Mouse (Mus musculus) heart, embryonic 14.5 days (tissue): ENCODE measurements around the gene Nhsl1. TPM values are rescaled to one million over a fixed set of nuclear protein-coding genes. Genes with fewer than 3 reads are reported as not detected.

Experiments
- ATAC-seq: fragments of 200-750 bp; cut with Nextera tagmentation; 2 replicates; pipeline ENCODE4 v1.8.0; 2017; ENCODE audit warnings: low read depth, moderate TSS enrichment; ENCODE audit not compliant: insufficient number of reproducible peaks, insufficient read depth, low FRiP score
- H3K27ac ChIP-seq, 2 experiments: fragments of 200-500 bp in 1 of 2; fragments of 300-500 bp in 1 of 2; sonication (generic) in 1 of 2; replicated peaks in 1 of 2; 2 replicates each; pipeline ENCODE4 v1.5.1; 2012 to 2014; ENCODE audit warnings: low read depth in 2 of 2, low read length in 2 of 2, control low read depth in 1 of 2, mild to moderate bottlenecking in 1 of 2, mixed read lengths in 1 of 2; ENCODE audit not compliant: control insufficient read depth in 1 of 2, insufficient read depth in 1 of 2
- H3K27me3 ChIP-seq: fragments of 300-500 bp; sonication (generic); 2 replicates; pipeline ENCODE4 v1.6.1; 2014; ENCODE audit warnings: mild to moderate bottlenecking, low read length, control low read depth; ENCODE audit not compliant: control insufficient read depth, insufficient read depth
- H3K36me3 ChIP-seq: fragments of 300-500 bp; sonication (generic); 2 replicates; pipeline ENCODE4 v1.6.1; 2014; ENCODE audit warnings: mild to moderate bottlenecking, control low read depth, low read length, mixed read lengths; ENCODE audit not compliant: control insufficient read depth, insufficient read depth
- H3K4me1 ChIP-seq, 2 experiments: fragments of 200-500 bp in 1 of 2; fragments of 300-500 bp in 1 of 2; sonication (generic) in 1 of 2; 2 replicates each; pipeline ENCODE4 v1.6.1; 2012 to 2014; ENCODE audit warnings: low read length in 2 of 2, control low read depth in 1 of 2, mixed read lengths in 1 of 2; ENCODE audit not compliant: control insufficient read depth in 2 of 2, insufficient read depth in 2 of 2
- H3K4me2 ChIP-seq: fragments of 300-500 bp; sonication (generic); 2 replicates; pipeline ENCODE4 v1.6.1; 2014; ENCODE audit warnings: mild to moderate bottlenecking, low read length
- H3K4me3 ChIP-seq, 2 experiments: fragments of 200-500 bp in 1 of 2; fragments of 300-500 bp in 1 of 2; sonication (generic) in 1 of 2; 2 replicates each; pipeline ENCODE4 v1.5.1; 2012 to 2014; ENCODE audit warnings: low read length in 2 of 2, mild to moderate bottlenecking in 2 of 2, control low read depth in 1 of 2, low read depth in 1 of 2, moderate library complexity in 1 of 2; ENCODE audit not compliant: control insufficient read depth in 1 of 2, insufficient read depth in 1 of 2
- H3K9ac ChIP-seq: fragments of 300-500 bp; sonication (generic); 2 replicates; pipeline ENCODE4 v1.6.1; 2014; ENCODE audit warnings: mild to moderate bottlenecking, low read length
- H3K9me3 ChIP-seq: fragments of 300-500 bp; sonication (generic); 2 replicates; pipeline ENCODE4 v1.6.1; 2016; ENCODE audit warnings: low read length, control low read depth; ENCODE audit not compliant: control insufficient read depth
- WGBS: fragments of 180-500 bp; shearing (Covaris S2); extraction: QIAGEN DNeasy Blood & Tissue Kit; methylation state at CpG from one replicate; pipeline ENCODE4 v1.1.7; 2014; 5-methylcytosine and 5-hydroxymethylcytosine counted together
- polyA plus RNA-seq: library from polyadenylated mRNA; unstranded; fragments of >200 nt; fragmentation: Nextera tagmentation; extraction: Ambion mirVana; gene quantifications from 2 replicates; pipeline ENCODE4 v1.2.1, GENCODE M21; 2014

The Nhsl1 gene
- polyA plus RNA-seq, 1 experiment from 2014 or later: 19.4 TPM

- Histone ChIP-seq H3K4me3 (no peak overlapping the region), H3K9me3 (no peaks in the 10 kb centered on the region), H3K4me1 (peaks cover 8 to 12% of the 10 kb centered on the region in 2 experiments; a peak in 3 of 4 replicates), H3K27me3 (no peaks in the 10 kb centered on the region), H3K9ac (no peak overlapping the region), H3K4me2 (no peak overlapping the region), H3K27ac (no peak overlapping the region), H3K36me3 (peaks cover 32% of the 10 kb centered on the region)
- ATAC-seq: no peak
- WGBS: 81% methylated on average over 2 of the region's 2 CpGs
Observed at GRCm38 (mm10) chr10:18522556-18522955, 203.8 kb downstream of the Nhsl1 start.

- WGBS: 79% methylated on average over 15 of the region's 15 CpGs
- H3K9ac ChIP-seq: no peak overlapping the region
- H3K4me3 ChIP-seq: no peak overlapping the region
- no peak overlapping the region for H3K27ac ChIP-seq
- H3K9me3 ChIP-seq: no peaks in the 10 kb centered on the region
- no peak for ATAC-seq
- H3K4me1 ChIP-seq: peaks cover 8 to 21% of the 10 kb centered on the region in 2 experiments; a peak in 3 of 4 replicates
- no peaks in the 10 kb centered on the region for H3K27me3 ChIP-seq
- H3K36me3 ChIP-seq: peaks cover 44% of the 10 kb centered on the region
- H3K4me2 ChIP-seq: no peak overlapping the region
Observed at GRCm38 (mm10) chr10:18525311-18525710, 206.5 kb downstream of the Nhsl1 start.

GRCm38 (mm10) chr10:18525726-18526125 lies 206.9 kb downstream of the Nhsl1 start:
- WGBS: 44% methylated on average over 9 of the region's 9 CpGs
- Histone ChIP-seq H3K4me2 (no peak overlapping the region), H3K4me1 (peaks cover 8 to 21% of the 10 kb centered on the region in 2 experiments; a peak in 3 of 4 replicates), H3K4me3 (no peak overlapping the region), H3K36me3 (peaks cover 44% of the 10 kb centered on the region), H3K27me3 (no peaks in the 10 kb centered on the region), H3K9me3 (no peaks in the 10 kb centered on the region), H3K27ac (no peak overlapping the region), H3K9ac (no peak overlapping the region)
- no peak for ATAC-seq

- Histone ChIP-seq H3K4me2 (no peak overlapping the region), H3K9me3 (no peaks in the 10 kb centered on the region), H3K36me3 (peaks cover 49% of the 10 kb centered on the region), H3K9ac (0 out of 2 replicates have a peak overlapping the region, but pooled peaks have one; percentile 7), H3K27me3 (no peaks in the 10 kb centered on the region), H3K27ac (no peak overlapping the region; a peak in 1 of 4 replicates), H3K4me1 (peaks cover 10 to 21% of the 10 kb centered on the region in 2 experiments; a peak in 3 of 4 replicates), H3K4me3 (no peak overlapping the region)
- no peak for ATAC-seq
- 65% methylated on average over 22 of the region's 22 CpGs for WGBS
Observed at GRCm38 (mm10) chr10:18526184-18526850, 207.5 kb downstream of the Nhsl1 start.

- Histone ChIP-seq H3K4me3 (no peak overlapping the region), H3K36me3 (peaks cover 56% of the 10 kb centered on the region), H3K9ac (no peak overlapping the region), H3K9me3 (no peaks in the 10 kb centered on the region), H3K4me2 (no peak overlapping the region), H3K27me3 (no peaks in the 10 kb centered on the region), H3K27ac (no peak overlapping the region), H3K4me1 (peaks cover 13 to 21% of the 10 kb centered on the region in 2 experiments; a peak in 3 of 4 replicates)
- 71% methylated on average over 20 of the region's 20 CpGs for WGBS
- no peak for ATAC-seq
Observed at GRCm38 (mm10) chr10:18526851-18527675, 208.3 kb downstream of the Nhsl1 start.

- H3K27me3 ChIP-seq: no peaks in the 10 kb centered on the region
- ATAC-seq: no peak
- H3K4me3 ChIP-seq: no peak overlapping the region
- peaks cover 14 to 21% of the 10 kb centered on the region in 2 experiments; a peak in 3 of 4 replicates for H3K4me1 ChIP-seq
- H3K36me3 ChIP-seq: peaks cover 62% of the 10 kb centered on the region
- H3K4me2 ChIP-seq: no peak overlapping the region
- no peak overlapping the region for H3K9ac ChIP-seq
- H3K9me3 ChIP-seq: no peaks in the 10 kb centered on the region
- H3K27ac ChIP-seq: no peak overlapping the region
- WGBS: 69% methylated on average over 7 of the region's 7 CpGs
Observed at GRCm38 (mm10) chr10:18527766-18528165, 209.0 kb downstream of the Nhsl1 start.

- H3K4me1 ChIP-seq: peaks cover 14 to 21% of the 10 kb centered on the region in 2 experiments; a peak in 3 of 4 replicates
- no peaks in the 10 kb centered on the region for H3K9me3 ChIP-seq
- H3K4me2 ChIP-seq: no peak overlapping the region
- H3K9ac ChIP-seq: no peak overlapping the region
- no peaks in the 10 kb centered on the region for H3K27me3 ChIP-seq
- H3K4me3 ChIP-seq: no peak overlapping the region
- H3K36me3 ChIP-seq: peaks cover 67% of the 10 kb centered on the region
- no peak for ATAC-seq
- H3K27ac ChIP-seq: 0 out of 4 replicates have a peak overlapping the region, but pooled peaks of 1 of the 2 experiments have one; percentile 17
- WGBS: 49% methylated on average over 5 of the region's 5 CpGs
Observed at GRCm38 (mm10) chr10:18528475-18528874, 209.7 kb downstream of the Nhsl1 start.
